Mouse (Mus musculus) kidney, postnatal 4 days (tissue): ENCODE results near the gene Slc22a23.

Experiments
- DNase-seq, 2 experiments: peaks; one replicate each; pipeline ENCODE4 v3.0.0; 2021; ENCODE audit warnings: mixed read lengths in 2 of 2

The Slc22a23 gene

GRCm38 (mm10) chr13:34343719-34344375, 1.1 kb downstream of the Slc22a23 start:
- DNase-seq, result peak; percentile 25 to 45

GRCm38 (mm10) chr13:34342286-34342890, 2.6 kb downstream of the Slc22a23 start:
- no peak for DNase-seq

- no peak for DNase-seq
Observed at GRCm38 (mm10) chr13:34336895-34337294, 8.1 kb downstream of the Slc22a23 start.

GRCm38 (mm10) chr13:34334847-34335246, 10.1 kb downstream of the Slc22a23 start:
- DNase-seq, result no peak

- no peak for DNase-seq
Observed at GRCm38 (mm10) chr13:34332762-34333161, 12.2 kb downstream of the Slc22a23 start.

- DNase-seq, result no peak
Observed at GRCm38 (mm10) chr13:34331399-34332186, 13.4 kb downstream of the Slc22a23 start.

- no peak for DNase-seq
Observed at GRCm38 (mm10) chr13:34329589-34329988, 15.4 kb downstream of the Slc22a23 start.

GRCm38 (mm10) chr13:34326992-34327391, 18.0 kb downstream of the Slc22a23 start:
- no peak for DNase-seq

- no peak for DNase-seq
Observed at GRCm38 (mm10) chr13:34323361-34323760, 21.6 kb downstream of the Slc22a23 start.

GRCm38 (mm10) chr13:34320482-34320881, 24.5 kb downstream of the Slc22a23 start:
- no peak for DNase-seq

- DNase-seq, result peak; percentile 14 to 45
Observed at GRCm38 (mm10) chr13:34317051-34317450, 27.9 kb downstream of the Slc22a23 start.

- DNase-seq, result no peak
Observed at GRCm38 (mm10) chr13:34316511-34316910, 28.5 kb downstream of the Slc22a23 start.

- DNase-seq, result no peak
Observed at GRCm38 (mm10) chr13:34313033-34313491, 31.9 kb downstream of the Slc22a23 start.

- no peak for DNase-seq
Observed at GRCm38 (mm10) chr13:34312346-34313002, 32.5 kb downstream of the Slc22a23 start.

GRCm38 (mm10) chr13:34311593-34311992, 33.4 kb downstream of the Slc22a23 start:
- DNase-seq, result no peak

- no peak for DNase-seq
Observed at GRCm38 (mm10) chr13:34308604-34308927, 36.4 kb downstream of the Slc22a23 start.

GRCm38 (mm10) chr13:34307696-34308603, 37.0 kb downstream of the Slc22a23 start:
- no peak for DNase-seq

- no peak for DNase-seq
Observed at GRCm38 (mm10) chr13:34305964-34306671, 38.9 kb downstream of the Slc22a23 start.

- DNase-seq, result peak in 1 of 2 experiments; percentile 30
Observed at GRCm38 (mm10) chr13:34304896-34305295, 40.1 kb downstream of the Slc22a23 start.

GRCm38 (mm10) chr13:34303386-34304016, 41.5 kb downstream of the Slc22a23 start:
- peak; percentile 36 to 48 for DNase-seq

- DNase-seq, result no peak
Observed at GRCm38 (mm10) chr13:34301585-34301984, 43.4 kb downstream of the Slc22a23 start.
